Mouse (Mus musculus): Measurements from ENCODE around the gene Gm9918. TPM values are rescaled to one million over a fixed set of nuclear protein-coding genes. Genes with fewer than 3 reads are reported as not detected.

The Gm9918 gene
- polyA plus RNA-seq, 1 experiment from 2014 or later: 0.09 TPM

DNA sequence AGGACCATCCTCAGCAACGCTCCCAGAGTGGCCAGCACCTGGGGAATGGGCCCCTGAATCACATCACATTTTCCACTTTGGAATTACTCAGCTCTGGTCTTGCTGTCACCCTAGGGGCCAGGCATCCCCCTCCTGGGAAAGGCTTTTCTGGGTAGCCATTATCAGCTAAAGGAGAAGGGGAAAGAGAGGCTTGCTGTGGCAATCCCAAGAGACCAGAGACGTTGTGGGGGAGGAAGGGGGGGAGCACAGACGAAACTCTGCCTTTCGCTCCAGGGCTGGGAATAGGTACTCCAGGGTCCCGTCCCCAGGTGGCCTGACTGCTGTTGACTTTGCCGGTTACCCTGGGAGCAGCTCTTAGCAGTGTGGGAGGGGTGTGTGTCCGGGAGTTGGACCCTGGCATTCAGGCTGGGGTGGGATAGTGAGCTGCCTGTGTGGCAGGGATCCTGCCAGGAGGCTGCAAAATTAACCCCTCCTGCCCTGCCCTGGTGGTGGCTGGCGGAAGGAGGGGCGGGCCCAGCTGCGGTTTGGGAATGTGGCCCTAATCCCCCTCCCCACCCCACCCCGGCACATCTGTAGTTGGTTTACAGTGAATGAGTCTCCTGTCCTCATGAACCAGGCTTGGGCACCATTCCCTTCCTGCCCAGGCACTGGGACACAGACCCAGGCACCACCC lies 11.6 kb upstream of the Gm9918 start:
- H3K9ac ChIP-seq (replicated peaks): no peak overlapping the region
- peaks cover 26% of the 10 kb centered on the region for H3K4me1 ChIP-seq
- H3K4me2 ChIP-seq: peak overlapping the region; percentile 97
- no peak overlapping the region for H3K4me3 ChIP-seq (replicated peaks)
- peaks cover 24% of the 10 kb centered on the region for H3K27me3 ChIP-seq (replicated peaks)
- H3K27ac ChIP-seq (replicated peaks): no peak overlapping the region; the same call in 1 of the 2 replicates
- ATAC-seq (ENCODE audit: low FRiP score): no peak
- no peaks in the 10 kb centered on the region for H3K36me3 ChIP-seq
- H3K9me3 ChIP-seq (replicated peaks): no peaks in the 10 kb centered on the region
- 21% methylated on average over 11 of the region's 11 CpGs for WGBS

GRCm38 (mm10) chr15:102262582-102262981 lies 7.8 kb upstream of the Gm9918 start:
- Histone ChIP-seq H3K9ac (replicated peaks) (no peak overlapping the region), H3K9me3 (replicated peaks) (no peaks in the 10 kb centered on the region), H3K36me3 (no peaks in the 10 kb centered on the region), H3K27me3 (replicated peaks) (peaks cover 15% of the 10 kb centered on the region), H3K4me1 (peaks cover 14% of the 10 kb centered on the region), H3K27ac (replicated peaks) (no peak overlapping the region), H3K4me2 (no peak overlapping the region), H3K4me3 (replicated peaks) (no peak overlapping the region)
- ATAC-seq (ENCODE audit: low FRiP score): no peak
- WGBS: 64% methylated on average over 7 of the region's 7 CpGs

DNA sequence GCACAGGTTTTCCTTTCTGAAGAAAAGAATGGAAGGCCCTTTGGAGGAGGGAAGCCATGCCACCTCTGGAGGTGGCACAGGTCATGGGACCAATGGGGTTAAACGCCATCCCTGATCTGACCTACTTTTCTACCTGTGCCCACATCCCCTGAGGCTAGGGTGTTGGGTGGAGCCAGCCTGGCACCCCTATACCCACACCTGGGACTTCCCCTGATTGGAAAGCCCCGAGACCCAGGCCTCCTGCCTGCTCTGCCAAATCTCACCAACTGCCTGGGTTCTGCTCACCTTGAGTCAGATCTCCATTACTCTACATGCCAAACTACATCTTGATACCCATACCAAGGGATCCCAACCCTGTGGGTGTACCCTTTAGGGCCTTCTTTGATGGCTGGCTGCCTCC lies 7.3 kb upstream of the Gm9918 start:
- H3K27ac ChIP-seq (replicated peaks): no peak overlapping the region
- peaks cover 9% of the 10 kb centered on the region for H3K4me1 ChIP-seq
- H3K4me2 ChIP-seq: no peak overlapping the region
- no peak overlapping the region for H3K9ac ChIP-seq (replicated peaks)
- no peaks in the 10 kb centered on the region for H3K9me3 ChIP-seq (replicated peaks)
- H3K27me3 ChIP-seq (replicated peaks): peaks cover 12% of the 10 kb centered on the region
- 88% methylated on average over 2 of the region's 2 CpGs for WGBS
- ATAC-seq (ENCODE audit: low FRiP score): no peak
- no peaks in the 10 kb centered on the region for H3K36me3 ChIP-seq
- no peak overlapping the region for H3K4me3 ChIP-seq (replicated peaks)

GRCm38 (mm10) chr15:102265548-102265947 lies 4.8 kb upstream of the Gm9918 start:
- Histone ChIP-seq H3K27me3 (replicated peaks) (peaks cover 9% of the 10 kb centered on the region), H3K36me3 (no peaks in the 10 kb centered on the region), H3K4me1 (peaks cover 1% of the 10 kb centered on the region; the same call in 1 of the 2 replicates), H3K9me3 (replicated peaks) (no peaks in the 10 kb centered on the region), H3K27ac (replicated peaks) (no peak overlapping the region), H3K4me2 (no peak overlapping the region), H3K9ac (replicated peaks) (no peak overlapping the region), H3K4me3 (replicated peaks) (no peak overlapping the region)
- 94% methylated on average over 5 of the region's 5 CpGs for WGBS
- ATAC-seq (ENCODE audit: low FRiP score): no peak

GRCm38 (mm10) chr15:102271441-102271840 lies 1.1 kb downstream of the Gm9918 start:
- H3K27me3 ChIP-seq (replicated peaks): peaks cover 16% of the 10 kb centered on the region
- no peaks in the 10 kb centered on the region for H3K9me3 ChIP-seq (replicated peaks)
- no peak overlapping the region for H3K9ac ChIP-seq (replicated peaks)
- H3K36me3 ChIP-seq: no peaks in the 10 kb centered on the region
- H3K4me1 ChIP-seq: peaks cover 5% of the 10 kb centered on the region; the same call in 1 of the 2 replicates
- WGBS: 32% methylated on average over 3 of the region's 3 CpGs
- H3K27ac ChIP-seq (replicated peaks): no peak overlapping the region
- ATAC-seq (ENCODE audit: low FRiP score): no peak
- no peak overlapping the region for H3K4me3 ChIP-seq (replicated peaks)
- H3K4me2 ChIP-seq: no peak overlapping the region

DNA sequence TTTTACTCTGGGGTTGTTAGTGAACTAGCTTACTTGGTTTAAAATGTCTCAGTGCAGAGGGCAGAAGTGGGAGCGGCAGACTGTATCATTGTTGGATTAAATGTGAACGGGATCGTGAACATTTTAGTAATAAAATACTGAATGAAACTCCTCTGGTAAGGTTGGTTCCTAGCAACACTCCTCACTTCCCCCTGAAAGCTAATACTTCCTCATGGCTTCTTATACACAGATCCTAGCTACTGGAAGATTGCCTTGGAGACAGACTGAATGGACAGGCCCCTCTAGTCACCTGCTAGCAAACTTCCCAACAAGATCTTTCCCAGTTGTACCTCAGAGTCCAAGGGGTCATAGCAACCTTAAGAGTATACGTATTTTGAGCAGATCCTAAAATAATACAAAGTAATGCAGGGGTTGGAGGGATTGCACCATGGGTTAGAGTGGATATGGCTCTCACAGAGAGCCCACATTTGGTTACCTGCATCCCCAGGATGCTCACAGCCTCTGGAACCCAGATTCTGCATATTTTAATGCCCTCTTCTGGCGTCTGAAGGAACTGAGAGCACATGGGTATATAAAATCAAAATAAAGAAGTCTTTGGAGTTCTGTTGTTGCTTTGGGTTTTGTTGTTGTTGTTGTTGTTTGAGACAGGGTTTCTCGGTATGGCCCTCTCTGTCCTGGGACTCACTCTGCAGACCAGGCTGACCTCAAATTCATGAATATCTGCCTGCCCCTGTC lies 3.8 kb downstream of the Gm9918 start:
- WGBS: 80% methylated on average over 6 of the region's 6 CpGs
- no peak for ATAC-seq (ENCODE audit: low FRiP score)
- no peak overlapping the region for H3K4me2 ChIP-seq

DNA sequence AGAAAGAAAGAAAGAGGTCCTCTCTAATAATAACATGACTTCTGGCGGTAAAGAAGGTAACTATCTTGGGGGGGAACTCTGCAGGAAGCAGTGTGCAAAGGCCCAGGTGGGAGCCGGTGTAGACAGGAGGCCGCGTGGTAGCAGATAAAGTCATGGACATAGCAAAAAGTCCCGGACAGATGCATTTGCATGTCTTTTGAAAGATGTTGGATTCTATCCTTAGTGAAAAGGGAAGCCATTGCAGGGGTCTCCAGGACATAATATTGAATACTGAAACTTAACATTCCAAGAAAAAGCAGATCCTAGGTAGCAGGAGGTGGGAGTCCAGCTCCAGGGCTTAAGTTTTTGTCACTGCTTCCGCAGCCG lies 8.3 kb downstream of the Gm9918 start:
- H3K9me3 ChIP-seq (replicated peaks): no peaks in the 10 kb centered on the region
- peaks cover 26% of the 10 kb centered on the region for H3K4me1 ChIP-seq
- no peak for ATAC-seq (ENCODE audit: low FRiP score)
- H3K36me3 ChIP-seq: peaks cover 21% of the 10 kb centered on the region
- peak overlapping the region; percentile 62 for H3K9ac ChIP-seq (replicated peaks)
- 33% methylated on average over 7 of the region's 7 CpGs for WGBS
- H3K27ac ChIP-seq (replicated peaks): peak overlapping the region; percentile 90
- peak overlapping the region; percentile 79 for H3K4me3 ChIP-seq (replicated peaks)
- H3K27me3 ChIP-seq (replicated peaks): no peaks in the 10 kb centered on the region
- peak overlapping the region; percentile 95 for H3K4me2 ChIP-seq

More for the DNA sequence above, 3.8 kb downstream of the Gm9918 start:
- Histone ChIP-seq H3K36me3 (no peaks in the 10 kb centered on the region), H3K27me3 (replicated peaks) (peaks cover 16% of the 10 kb centered on the region), H3K4me1 (peaks cover 10% of the 10 kb centered on the region), H3K9ac (replicated peaks) (no peak overlapping the region), H3K27ac (replicated peaks) (no peak overlapping the region), H3K9me3 (replicated peaks) (no peaks in the 10 kb centered on the region), H3K4me3 (replicated peaks) (no peak overlapping the region)

DNA sequence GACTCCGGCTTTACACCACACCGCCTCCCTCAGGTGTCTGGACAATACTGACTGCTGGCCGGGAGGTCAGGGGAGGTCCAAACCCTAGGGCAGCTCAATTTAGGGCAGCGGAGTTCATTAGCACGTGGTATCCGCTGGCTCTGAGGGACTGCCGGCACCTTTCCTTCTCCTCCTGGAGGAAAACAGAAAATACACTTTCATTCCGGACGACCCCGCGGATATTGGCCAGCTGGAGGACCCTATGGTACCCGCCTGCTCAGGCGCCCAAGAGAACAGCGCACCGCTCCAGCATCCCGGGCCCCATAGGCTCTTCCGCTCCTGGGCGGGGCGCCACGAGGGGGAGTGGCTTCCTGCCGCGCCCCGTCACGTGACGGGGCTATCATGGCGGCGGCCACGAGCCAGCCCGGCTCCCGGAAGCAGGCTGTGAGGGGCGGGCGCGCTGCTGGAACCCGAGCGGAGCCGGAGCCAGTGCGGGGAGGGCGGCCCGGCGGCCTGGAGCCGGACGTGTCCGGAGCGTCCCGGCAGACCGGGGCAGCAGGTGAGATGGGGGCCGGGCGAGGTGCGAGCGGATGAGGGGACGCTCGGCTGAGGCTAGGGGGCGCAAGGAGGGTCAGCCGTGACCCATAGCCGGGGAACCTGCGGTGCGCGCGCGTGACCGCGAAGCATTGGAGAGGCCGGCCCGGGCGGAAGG lies 8.9 kb downstream of the Gm9918 start, which contains the start of gene Mfsd5:
TSS of gene Mfsd5 (plus strand) at position 363 of the 691 bp plus-strand sequence.
- peaks cover 26% of the 10 kb centered on the region for H3K4me1 ChIP-seq
- peak within 1 kb of the TSS; percentile 79 for H3K9ac ChIP-seq (replicated peaks)
- peak within 1 kb of the TSS; percentile 79 for H3K4me3 ChIP-seq (replicated peaks)
- ATAC-seq (ENCODE audit: low FRiP score): peak; percentile 95
- H3K36me3 ChIP-seq: peaks cover 21% of the 10 kb centered on the region
- WGBS: under 1% methylated on average over 64 of the region's 65 CpGs
- H3K27me3 ChIP-seq (replicated peaks): no peaks in the 10 kb centered on the region
- H3K9me3 ChIP-seq (replicated peaks): no peaks in the 10 kb centered on the region
- peak within 1 kb of the TSS; percentile 90 for H3K27ac ChIP-seq (replicated peaks)
- peak within 1 kb of the TSS; percentile 95 for H3K4me2 ChIP-seq

- Histone ChIP-seq H3K9ac (replicated peaks) (peak overlapping the region; percentile 79), H3K27me3 (replicated peaks) (no peaks in the 10 kb centered on the region), H3K27ac (replicated peaks) (peak overlapping the region; percentile 90), H3K36me3 (peaks cover 21% of the 10 kb centered on the region), H3K4me1 (peaks cover 26% of the 10 kb centered on the region), H3K9me3 (replicated peaks) (no peaks in the 10 kb centered on the region), H3K4me3 (replicated peaks) (peak overlapping the region; percentile 79), H3K4me2 (peak overlapping the region; percentile 95)
- peak; percentile 53 for ATAC-seq (ENCODE audit: low FRiP score)
- 29% methylated on average over 13 of the region's 13 CpGs for WGBS
Observed at GRCm38 (mm10) chr15:102279783-102280520, 9.6 kb downstream of the Gm9918 start.

DNA sequence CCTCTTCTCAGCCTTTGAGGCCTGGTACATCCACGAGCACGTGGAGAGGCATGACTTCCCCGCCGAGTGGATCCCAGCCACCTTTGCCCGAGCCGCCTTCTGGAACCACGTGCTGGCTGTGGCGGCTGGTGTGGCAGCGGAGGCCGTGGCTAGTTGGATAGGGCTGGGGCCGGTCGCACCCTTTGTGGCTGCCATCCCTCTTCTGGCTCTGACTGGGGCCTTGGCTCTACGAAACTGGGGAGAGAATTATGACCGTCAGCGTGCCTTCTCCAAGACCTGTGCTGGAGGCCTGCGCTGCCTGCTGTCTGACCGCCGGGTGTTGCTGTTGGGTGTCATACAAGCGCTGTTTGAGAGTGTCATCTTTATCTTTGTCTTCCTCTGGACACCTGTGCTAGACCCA lies 10.3 kb downstream of the Gm9918 start:
- H3K36me3 ChIP-seq: peaks cover 21% of the 10 kb centered on the region
- H3K4me1 ChIP-seq: peaks cover 26% of the 10 kb centered on the region
- H3K27ac ChIP-seq (replicated peaks): no peak overlapping the region
- peak overlapping the region; percentile 95 for H3K4me2 ChIP-seq
- no peaks in the 10 kb centered on the region for H3K27me3 ChIP-seq (replicated peaks)
- H3K9me3 ChIP-seq (replicated peaks): no peaks in the 10 kb centered on the region
- 96% methylated on average over 19 of the region's 19 CpGs for WGBS
- no peak for ATAC-seq (ENCODE audit: low FRiP score)
- H3K9ac ChIP-seq (replicated peaks): peak overlapping the region; percentile 79; the same call in 1 of the 2 replicates
- peak overlapping the region; percentile 79 for H3K4me3 ChIP-seq (replicated peaks)

All from neural tube, embryonic 15.5 days (tissue).